Mouse (Mus musculus) activated CD4-positive, CD25-positive, alpha-beta regulatory T cell, adult 9 weeks (primary cell): ENCODE results near the gene Ceacam15. TPM values are rescaled to one million over a fixed set of nuclear protein-coding genes. Genes with fewer than 3 reads are reported as not detected.

Experiments
- polyA plus RNA-seq: library from polyadenylated mRNA; unstranded; fragments of 100-300 nt; shearing (Covaris generic); gene quantifications from one replicate; pipeline ENCODE4 v1.2.1, GENCODE M21; 2017

Gene Ceacam15
- polyA plus RNA-seq, result 1.6 TPM

DNA sequence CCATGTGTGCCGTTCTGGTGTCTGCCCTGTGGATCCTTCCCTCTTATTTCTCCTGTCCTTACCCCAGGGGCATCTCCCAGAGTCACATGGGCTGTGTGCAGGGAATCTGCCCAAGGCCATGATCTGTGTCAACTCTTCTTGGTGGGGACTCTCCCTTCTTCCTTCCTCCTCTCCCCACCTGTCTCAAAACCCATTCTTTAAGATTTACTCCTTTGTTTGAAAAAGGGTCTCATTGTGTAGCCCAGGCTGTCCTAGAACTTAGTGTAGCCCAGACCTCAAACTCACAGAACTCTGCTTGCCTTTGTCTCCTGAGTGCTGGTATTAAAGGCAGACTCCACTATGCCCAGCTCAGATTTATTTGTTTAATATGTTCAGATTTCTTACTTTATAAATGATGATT lies at the start of gene Ceacam15:
Ceacam15 (minus strand) TSS at position 101 of the 400 bp plus-strand sequence.

DNA sequence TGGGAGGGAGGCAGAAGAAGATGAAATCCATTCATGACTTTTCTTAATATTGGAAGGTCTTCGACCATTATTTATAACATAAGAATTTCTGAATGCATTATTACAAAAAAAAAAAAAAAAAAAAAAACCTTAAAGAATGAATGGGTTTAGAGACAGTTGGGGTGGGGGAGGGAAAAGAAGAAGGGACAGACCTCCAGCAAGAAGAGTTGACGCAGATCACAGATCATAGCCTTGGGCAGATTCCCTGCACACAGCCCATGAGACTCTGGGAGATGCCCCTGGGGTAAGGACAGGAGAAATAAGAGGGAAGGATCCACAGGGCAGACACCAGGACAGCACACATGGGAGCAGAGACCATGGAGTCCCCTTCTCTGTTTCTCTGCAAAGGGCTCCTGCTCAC lies 46.1 kb upstream of the Ceacam15 start, which contains the start of gene Ceacam9:
Ceacam9 (plus strand) TSS at position 301 of the 400 bp plus-strand sequence.

Other genes with a start within 250 kb of the Ceacam15 start
- gene Tmem160, start 222.9 kb downstream of the Ceacam15 start, polyA plus RNA-seq, result 10.1 TPM
- gene Npas1, start 198.0 kb downstream of the Ceacam15 start, polyA plus RNA-seq, result not detected
- 3.6 TPM for gene Arhgap35, start 60.7 kb downstream of the Ceacam15 start, polyA plus RNA-seq
- gene Ceacam9, start 46.2 kb upstream of the Ceacam15 start, polyA plus RNA-seq, result not detected
- gene Ap2s1, start 62.7 kb upstream of the Ceacam15 start, polyA plus RNA-seq, result 226 TPM
- 91.9 TPM for gene Slc1a5, start 105.6 kb upstream of the Ceacam15 start, polyA plus RNA-seq
- gene Strn4, start 140.2 kb upstream of the Ceacam15 start, polyA plus RNA-seq, result 20.8 TPM
- gene Fkrp, start 141.0 kb upstream of the Ceacam15 start, polyA plus RNA-seq, result 5.1 TPM
- 239 TPM for gene Prkd2, start 167.2 kb upstream of the Ceacam15 start, polyA plus RNA-seq
- gene Dact3, start 199.6 kb upstream of the Ceacam15 start, polyA plus RNA-seq, result not detected
- not detected for gene Gng8, start 216.1 kb upstream of the Ceacam15 start, polyA plus RNA-seq
- 7.0 TPM for gene Ptgir, start 230.8 kb upstream of the Ceacam15 start, polyA plus RNA-seq
- gene Calm3, start 248.4 kb upstream of the Ceacam15 start, polyA plus RNA-seq, result 91.2 TPM